Mouse (Mus musculus) spleen, adult 18-20 months (tissue): Measurements from ENCODE around the gene Kcng1.
A peak's percentile ranks its signal among the peaks of the same experiment; 100 is the strongest.

Experiments used
- DNase-seq, 2 experiments: peaks; one replicate each; pipeline ENCODE4 v3.0.0; 2022; ENCODE audit warnings: mixed read lengths in 2 of 2

Gene Kcng1

GRCm38 (mm10) chr2:168259046-168259445 is 22.5 kb downstream of the Kcng1 start:
- no peak for DNase-seq

- DNase-seq: peak; percentile 28 to 37
These were observed 24.3 kb downstream of the Kcng1 start for GRCm38 (mm10) chr2:168257188-168257587.

- DNase-seq: no peak
These were observed 25.0 kb downstream of the Kcng1 start for GRCm38 (mm10) chr2:168256506-168256905.

GRCm38 (mm10) chr2:168253822-168254221 is 27.7 kb downstream of the Kcng1 start:
- no peak for DNase-seq

- peak in 1 of 2 experiments; percentile 22 for DNase-seq
These were observed 28.8 kb downstream of the Kcng1 start for GRCm38 (mm10) chr2:168252639-168253292.

GRCm38 (mm10) chr2:168250270-168250669 is 31.3 kb downstream of the Kcng1 start:
- DNase-seq: peak; percentile 40 to 83

- peak in 1 of 2 experiments; percentile 30 for DNase-seq
These were observed 32.7 kb downstream of the Kcng1 start for GRCm38 (mm10) chr2:168248856-168249245.

GRCm38 (mm10) chr2:168248167-168248855 is 33.2 kb downstream of the Kcng1 start:
- no peak for DNase-seq

GRCm38 (mm10) chr2:168245571-168245970 is 36.0 kb downstream of the Kcng1 start:
- DNase-seq: no peak

- DNase-seq: no peak
These were observed 38.3 kb downstream of the Kcng1 start for GRCm38 (mm10) chr2:168243278-168243677.

- no peak for DNase-seq
These were observed 38.7 kb downstream of the Kcng1 start for GRCm38 (mm10) chr2:168242841-168243240.

- no peak for DNase-seq
These were observed 43.2 kb downstream of the Kcng1 start for GRCm38 (mm10) chr2:168238335-168238734.

- no peak for DNase-seq
These were observed 48.2 kb downstream of the Kcng1 start for GRCm38 (mm10) chr2:168233286-168233685.

GRCm38 (mm10) chr2:168231471-168231829 is 50.1 kb downstream of the Kcng1 start:
- DNase-seq: no peak

- no peak for DNase-seq
These were observed 50.6 kb downstream of the Kcng1 start for GRCm38 (mm10) chr2:168230773-168231470.

GRCm38 (mm10) chr2:168230026-168230728 is 51.4 kb downstream of the Kcng1 start, which contains the start of the genes Gm20716, Dpm1 and Mocs3:
TSS of gene Gm20716 (minus strand) at chr2:168230364.
TSS of gene Dpm1 (minus strand) at chr2:168230591.
TSS of gene Mocs3 (plus strand) at chr2:168230622.
- DNase-seq: peak; percentile 74 to 82

GRCm38 (mm10) chr2:168229116-168230025 is 52.2 kb downstream of the Kcng1 start:
- no peak for DNase-seq

GRCm38 (mm10) chr2:168223326-168223725 is 58.2 kb downstream of the Kcng1 start:
- no peak for DNase-seq

- no peak for DNase-seq
These were observed 67.6 kb downstream of the Kcng1 start for GRCm38 (mm10) chr2:168213788-168214397.
